Mouse (Mus musculus) thymus, adult 2 months (tissue): ENCODE results near the gene Adam30. TPM values are rescaled to one million over a fixed set of nuclear protein-coding genes. Genes with fewer than 3 reads are reported as not detected.

Experiments
- DNase-seq: peaks from one replicate; pipeline ENCODE4 v3.0.0; 2021
- H3K27ac ChIP-seq: fragments of 200-500 bp; 2 replicates; pipeline ENCODE4 v1.5.1; 2012; ENCODE audit warnings: low read length, control low read depth; ENCODE audit not compliant: control insufficient read depth, insufficient read depth
- H3K27me3 ChIP-seq: fragments of 200-500 bp; 2 replicates; pipeline ENCODE4 v1.6.1; 2012; ENCODE audit warnings: mild to moderate bottlenecking, low read length, moderate library complexity, mixed read lengths; ENCODE audit not compliant: control insufficient read depth, insufficient read depth
- H3K36me3 ChIP-seq: fragments of 200-500 bp; 2 replicates; pipeline ENCODE4 v1.6.1; 2012; ENCODE audit warnings: mild to moderate bottlenecking, low read length, moderate library complexity; ENCODE audit not compliant: control insufficient read depth, insufficient read depth
- H3K4me1 ChIP-seq: fragments of 200-500 bp; replicated peaks from 2 replicates; pipeline ENCODE4 v1.6.1; 2012; ENCODE audit warnings: low read length; ENCODE audit not compliant: control insufficient read depth, insufficient read depth
- H3K4me3 ChIP-seq: fragments of 200-500 bp; 2 replicates; pipeline ENCODE4 v1.5.1; 2012; ENCODE audit warnings: mild to moderate bottlenecking, low read length, control low read depth, moderate library complexity; ENCODE audit not compliant: control insufficient read depth, insufficient read depth
- CTCF ChIP-seq: fragments of 200-500 bp; IDR thresholded peaks from 2 replicates; pipeline ENCODE4 v1.5.1; 2012; ENCODE audit warnings: mild to moderate bottlenecking, control low read depth, low read length, moderate library complexity, borderline replicate concordance; ENCODE audit not compliant: control insufficient read depth, poor library complexity, insufficient read depth; ENCODE audit errors: extremely low read depth
- POLR2A ChIP-seq: fragments of 200-500 bp; IDR thresholded peaks from 2 replicates; pipeline ENCODE4 v1.6.1; 2012; ENCODE audit warnings: mild to moderate bottlenecking, low read length, control low read depth, moderate library complexity; ENCODE audit not compliant: control insufficient read depth, poor library complexity, insufficient read depth; ENCODE audit errors: extremely low read depth
- WGBS: fragments of 180-500 bp; shearing (Covaris S2); methylation state at CpG from one replicate; pipeline ENCODE4 v1.1.7; 2018; 5-methylcytosine and 5-hydroxymethylcytosine counted together
- polyA plus RNA-seq: library from polyadenylated mRNA; depleted of rRNA; stranded (reverse); fragments of >200 nt; gene quantifications from 2 replicates; pipeline ENCODE4 v1.2.3, GENCODE M21; 2012

The Adam30 gene
- polyA plus RNA-seq, 1 experiment, result not detected

- no peak for TF ChIP-seq POLR2A
- Histone ChIP-seq H3K4me1 (no peaks in the 10 kb centered on the region), H3K27ac (no peak overlapping the region), H3K27me3 (no peaks in the 10 kb centered on the region), H3K36me3 (peaks cover 28% of the 10 kb centered on the region), H3K4me3 (no peak overlapping the region)
- 94% methylated on average over 11 of the region's 11 CpGs for WGBS
- no peak for DNase-seq
Observed at GRCm38 (mm10) chr3:98149881-98150280, 10.5 kb upstream of the Adam30 start.

- WGBS, result 96% methylated on average over 10 of the region's 10 CpGs
- H3K27me3 ChIP-seq, result no peaks in the 10 kb centered on the region
- no peak overlapping the region for H3K4me3 ChIP-seq
- H3K27ac ChIP-seq, result no peak overlapping the region
- peaks cover 24% of the 10 kb centered on the region for H3K36me3 ChIP-seq
- DNase-seq, result no peak
- H3K4me1 ChIP-seq, result no peaks in the 10 kb centered on the region
- TF ChIP-seq CTCF (no peak), POLR2A (no peak)
Observed at GRCm38 (mm10) chr3:98151016-98151415, 9.4 kb upstream of the Adam30 start.

DNA sequence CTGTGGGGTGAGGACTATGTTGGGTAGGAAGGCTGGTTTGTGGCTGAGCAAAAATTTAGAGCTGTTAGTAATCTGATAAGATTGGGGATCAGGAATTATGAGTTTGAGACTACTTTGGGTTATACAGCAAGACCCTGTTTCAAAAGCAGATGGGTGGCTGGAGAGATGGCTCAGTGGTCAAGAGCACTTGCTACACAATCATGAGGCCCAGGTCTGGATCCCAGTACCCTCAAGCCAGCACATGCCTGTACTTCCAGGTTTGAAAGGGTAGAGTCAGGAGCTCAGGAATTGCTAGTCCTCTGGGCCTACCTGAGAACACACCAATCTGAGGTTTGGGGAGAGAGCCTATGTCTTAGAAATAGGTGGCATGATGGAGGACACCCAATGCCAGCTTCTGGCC, 7.0 kb upstream of the Adam30 start:
- Histone ChIP-seq H3K4me3 (no peak overlapping the region), H3K27ac (no peak overlapping the region), H3K36me3 (no peaks in the 10 kb centered on the region; the same call in none of the 2 replicates), H3K4me1 (no peaks in the 10 kb centered on the region), H3K27me3 (no peaks in the 10 kb centered on the region)
- DNase-seq, result no peak
- TF ChIP-seq CTCF (no peak), POLR2A (no peak)

- no peaks in the 10 kb centered on the region for H3K27me3 ChIP-seq
- 45% methylated on average over 4 of the region's 4 CpGs for whole genome bisulfite sequencing
- no peak overlapping the region for H3K27ac ChIP-seq
- no peaks in the 10 kb centered on the region for H3K36me3 ChIP-seq
- no peak for TF ChIP-seq POLR2A
- TF ChIP-seq CTCF, result no peak
- H3K4me3 ChIP-seq, result no peak overlapping the region
- DNase-seq, result no peak
- H3K4me1 ChIP-seq, result no peaks in the 10 kb centered on the region
Observed at GRCm38 (mm10) chr3:98156158-98156557, 4.3 kb upstream of the Adam30 start.

GRCm38 (mm10) chr3:98157073-98157472, 3.4 kb upstream of the Adam30 start:
- Histone ChIP-seq H3K27ac (no peak overlapping the region), H3K27me3 (no peaks in the 10 kb centered on the region), H3K4me1 (no peaks in the 10 kb centered on the region), H3K4me3 (no peak overlapping the region), H3K36me3 (no peaks in the 10 kb centered on the region)
- TF ChIP-seq CTCF (no peak), POLR2A (no peak)
- DNase-seq, result no peak
- 36% methylated on average over 2 of the region's 2 CpGs for WGBS

GRCm38 (mm10) chr3:98157585-98157984, 2.8 kb upstream of the Adam30 start:
- H3K4me3 ChIP-seq, result no peak overlapping the region
- no peak for TF ChIP-seq POLR2A
- no peak for TF ChIP-seq CTCF
- H3K4me1 ChIP-seq, result no peaks in the 10 kb centered on the region
- 36% methylated on average over 2 of the region's 2 CpGs for WGBS
- no peak overlapping the region for H3K27ac ChIP-seq
- H3K27me3 ChIP-seq, result no peaks in the 10 kb centered on the region
- no peak for DNase-seq
- no peaks in the 10 kb centered on the region for H3K36me3 ChIP-seq

GRCm38 (mm10) chr3:98158646-98159045, 1.8 kb upstream of the Adam30 start:
- Histone ChIP-seq H3K4me1 (no peaks in the 10 kb centered on the region), H3K4me3 (no peak overlapping the region), H3K27me3 (no peaks in the 10 kb centered on the region), H3K27ac (no peak overlapping the region), H3K36me3 (no peaks in the 10 kb centered on the region)
- TF ChIP-seq POLR2A (no peak), CTCF (no peak)
- 85% methylated on average over 4 of the region's 4 CpGs for WGBS
- no peak for DNase-seq
